Mouse (Mus musculus): ENCODE measurements around the gene Ddias.

DNA sequence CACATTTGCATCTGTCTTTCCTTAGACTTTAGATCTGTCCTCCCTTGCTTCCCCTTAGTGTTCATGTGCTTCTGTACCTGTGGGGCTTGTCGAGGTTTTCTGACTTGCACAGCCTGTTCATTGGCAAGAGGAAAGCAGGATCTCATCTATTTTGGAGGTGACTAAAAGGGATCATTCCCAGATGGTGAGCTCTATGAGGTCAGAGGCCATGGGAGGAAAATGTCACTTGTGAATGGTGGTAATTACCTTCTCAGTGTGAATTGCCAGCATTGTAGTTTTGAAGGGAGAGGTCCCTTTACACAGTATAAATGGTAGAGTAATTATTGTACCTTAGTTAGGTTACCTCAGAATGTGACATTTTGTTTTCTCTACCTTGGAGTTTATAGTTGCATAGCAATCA lies 16.2 kb upstream of the Ddias start:
- no peak for TF ChIP-seq CTCF (IDR thresholded peaks at IDR 0.05; ENCODE audit: control insufficient read depth, insufficient read depth, low read length)
- no peak for TF ChIP-seq POLR2A (IDR thresholded peaks at IDR 0.05; ENCODE audit: borderline replicate concordance, control insufficient read depth, low read depth, low read length)

All from bone marrow, adult 2 months (tissue).